Mouse (Mus musculus) erythroblast, embryonic 14.5 days (primary cell): ENCODE results near the gene Olfr1039. TPM values are rescaled to one million over a fixed set of nuclear protein-coding genes. Genes with fewer than 3 reads are reported as not detected.
"Not testable (repeated sequence)": the region's sequence is repeated elsewhere in the genome, so short reads cannot be mapped to it uniquely, and the experiment has no call there.

Experiments
- H3K27me3 ChIP-seq: 2 replicates; pipeline ENCODE4 v1.6.1; 2012; ENCODE audit warnings: inconsistent platforms; ENCODE audit not compliant: control insufficient read depth
- H3K36me3 ChIP-seq: 2 replicates; pipeline ENCODE4 v1.6.1; 2012; ENCODE audit warnings: mild to moderate bottlenecking, inconsistent platforms; ENCODE audit not compliant: control insufficient read depth
- H3K4me1 ChIP-seq: 2 replicates; pipeline ENCODE4 v1.6.1; 2012; ENCODE audit warnings: inconsistent platforms; ENCODE audit not compliant: control insufficient read depth
- H3K4me3 ChIP-seq: replicated peaks from 2 replicates; pipeline ENCODE3; 2012; ENCODE audit warnings: moderate library complexity, mild to moderate bottlenecking, inconsistent platforms
- H3K9me3 ChIP-seq: 2 replicates; pipeline ENCODE4 v1.6.1; 2012; ENCODE audit warnings: low read length, inconsistent platforms, mixed read lengths; ENCODE audit not compliant: control insufficient read depth
- GATA1 ChIP-seq: IDR thresholded peaks from 2 replicates; pipeline ENCODE4 v1.6.1; 2012; ENCODE audit warnings: low read length, inconsistent platforms, mixed read lengths
- TAL1 ChIP-seq: IDR thresholded peaks from 3 replicates; pipeline ENCODE4 v1.6.1; 2012; ENCODE audit warnings: low read length, inconsistent platforms, mixed read lengths
- polyA plus RNA-seq: library from polyadenylated mRNA; stranded (reverse); fragments of >175 nt; gene quantifications from 2 replicates; pipeline ENCODE4 v1.2.3, GENCODE M21; 2012

The Olfr1039 gene
- not detected in 2 replicates for polyA plus RNA-seq

DNA sequence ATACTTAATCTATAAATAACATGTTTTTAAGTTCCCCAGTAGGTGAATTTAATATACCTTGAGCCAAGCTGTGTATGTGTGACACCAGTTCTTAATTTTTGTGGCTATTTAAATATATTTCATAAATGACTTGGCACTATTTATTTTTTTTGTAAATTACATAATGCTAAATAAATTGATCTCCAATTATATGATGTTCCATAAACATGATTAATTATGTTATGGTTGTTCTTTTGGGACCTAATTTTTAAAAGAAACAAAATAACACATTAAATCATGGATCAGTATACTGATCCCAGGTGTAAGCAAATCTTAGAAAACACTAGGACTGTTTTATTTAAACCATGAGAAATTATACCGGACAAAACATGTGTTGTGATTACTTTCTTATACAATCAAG lies at the start of gene Olfr1039:
Olfr1039 (minus strand) TSS at position 101 of the 400 bp plus-strand sequence.
- H3K36me3 ChIP-seq: no peaks in the 10 kb centered on the region
- H3K27me3 ChIP-seq: no peaks in the 10 kb centered on the region
- H3K9me3 ChIP-seq: no peaks in the 10 kb centered on the region
- no peak for TF ChIP-seq GATA1
- TF ChIP-seq TAL1: no peak
- H3K4me3 ChIP-seq: no peak within 1 kb of the TSS
- no peaks in the 10 kb centered on the region for H3K4me1 ChIP-seq

DNA sequence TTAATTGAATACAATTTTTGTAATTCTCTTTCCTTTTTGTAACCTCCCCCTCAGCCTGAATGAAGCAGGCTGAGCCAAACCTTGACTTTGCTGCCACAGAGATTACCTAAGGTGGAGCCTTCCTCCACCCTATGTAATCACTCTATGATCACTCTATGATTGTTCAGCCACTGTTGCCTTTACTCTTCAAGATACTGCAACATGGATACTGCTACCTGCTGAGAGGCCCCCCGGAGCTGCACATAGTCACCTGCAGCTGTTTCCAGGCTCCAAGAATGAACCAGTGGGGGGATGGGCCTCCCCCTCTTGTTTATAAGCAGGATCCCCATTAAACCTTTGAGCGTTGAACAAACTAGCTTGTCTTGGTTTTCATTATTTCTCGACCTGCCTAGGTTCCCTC lies 44.2 kb upstream of the Olfr1039 start:
- Histone ChIP-seq H3K4me1 (no peaks in the 10 kb centered on the region), H3K36me3 (no peaks in the 10 kb centered on the region), H3K27me3 (no peaks in the 10 kb centered on the region), H3K9me3 (0 out of 2 replicates have a peak, but pooled peaks cover 2% of the 10 kb centered on the region), H3K4me3 (no peak overlapping the region)
- TF ChIP-seq TAL1 (no peak), GATA1 (no peak)

DNA sequence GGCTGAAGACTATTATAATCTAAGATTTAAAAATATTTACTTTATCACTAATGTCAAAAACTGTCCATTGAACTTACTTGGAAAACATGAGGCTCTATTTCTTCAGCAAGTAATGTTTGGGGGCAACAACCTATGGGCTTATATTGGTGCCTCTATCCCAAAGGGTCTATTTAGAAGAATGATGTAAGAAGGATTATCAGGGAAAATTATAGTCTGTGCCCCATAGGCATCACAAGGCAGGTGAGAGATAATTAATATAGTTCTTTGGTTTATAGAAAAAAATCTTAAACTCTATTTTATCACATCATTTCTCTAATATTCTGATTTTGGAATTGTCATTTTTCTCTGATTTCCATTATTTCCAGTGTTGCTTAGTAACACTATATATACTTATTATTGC lies 42.0 kb upstream of the Olfr1039 start, which contains the start of gene Olfr1044:
Olfr1044 (minus strand) TSS at position 101 of the 400 bp plus-strand sequence.
- Histone ChIP-seq H3K27me3 (no peaks in the 10 kb centered on the region), H3K4me3 (no peak within 1 kb of the TSS), H3K36me3 (no peaks in the 10 kb centered on the region), H3K4me1 (no peaks in the 10 kb centered on the region), H3K9me3 (0 out of 2 replicates have a peak, but pooled peaks cover 2% of the 10 kb centered on the region)
- TF ChIP-seq GATA1 (no peak), TAL1 (no peak)

DNA sequence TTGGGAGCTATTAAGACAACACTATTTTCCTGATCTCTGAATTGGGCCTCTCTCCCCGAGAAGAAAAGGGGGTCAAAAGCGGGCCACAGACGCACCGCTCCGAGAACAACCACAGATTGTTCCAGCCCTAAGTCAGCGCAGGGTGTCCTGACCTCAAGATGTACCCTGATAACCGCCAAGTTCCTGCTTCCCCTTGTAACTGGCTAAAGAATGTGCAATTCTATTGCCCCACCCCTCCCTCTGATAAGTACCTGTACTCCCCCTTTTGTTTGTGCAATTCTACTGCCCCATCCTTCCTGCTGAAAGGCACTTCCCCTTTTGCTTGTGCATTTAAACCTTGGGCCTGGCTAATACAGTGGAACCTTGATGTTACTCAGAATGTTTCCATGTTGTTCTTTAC lies 39.7 kb upstream of the Olfr1039 start:
- H3K9me3 ChIP-seq, H3K4me1 ChIP-seq, H3K27me3 ChIP-seq, H3K36me3 ChIP-seq, H3K4me3 ChIP-seq: not testable (repeated sequence)

DNA sequence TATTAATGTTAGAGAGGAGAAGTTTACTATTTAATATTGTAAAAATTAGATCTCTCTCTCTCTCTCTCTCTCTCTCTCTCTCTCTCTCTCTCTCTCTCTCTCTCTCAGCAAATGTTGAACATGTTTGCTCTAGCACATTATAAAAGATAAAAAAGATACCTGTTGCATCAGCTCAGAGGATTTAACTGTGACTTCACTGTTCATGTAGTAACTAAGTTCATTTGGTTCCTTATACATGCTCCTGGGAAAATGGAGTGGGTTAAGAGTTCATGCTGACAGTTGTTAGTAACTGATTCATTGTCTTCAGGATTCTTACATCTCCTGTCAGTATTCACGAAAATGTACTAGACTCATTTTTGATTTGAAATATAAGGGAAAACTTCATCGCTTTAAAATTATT lies 31.7 kb upstream of the Olfr1039 start, which contains the start of gene Olfr1043:
Olfr1043 (minus strand) TSS at position 101 of the 400 bp plus-strand sequence.
- Histone ChIP-seq H3K4me1 (no peaks in the 10 kb centered on the region), H3K9me3 (no peaks in the 10 kb centered on the region; the same call in 1 of the 2 replicates), H3K4me3 (no peak within 1 kb of the TSS), H3K36me3 (no peaks in the 10 kb centered on the region), H3K27me3 (no peaks in the 10 kb centered on the region)
- TF ChIP-seq GATA1 (no peak), TAL1 (no peak)

DNA sequence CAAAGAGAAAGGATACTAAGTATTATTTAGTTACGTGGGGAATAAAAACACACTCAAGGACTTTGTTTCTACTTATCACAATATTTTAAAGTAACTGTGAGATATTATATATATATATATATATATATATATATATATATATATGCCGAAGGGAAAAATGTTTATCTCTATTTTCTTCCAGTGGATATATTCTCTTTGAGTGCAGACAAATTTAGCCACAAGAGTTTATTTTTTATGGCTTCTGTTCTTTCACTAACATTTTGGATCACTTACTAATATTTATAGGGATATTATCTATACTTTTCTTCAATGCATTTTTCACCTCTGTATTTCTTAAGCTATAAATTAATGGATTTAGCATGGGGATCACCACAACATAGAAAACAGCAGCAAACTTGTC lies 26.0 kb upstream of the Olfr1039 start, which contains the start of gene Olfr1042:
Olfr1042 (minus strand) TSS at position 101 of the 400 bp plus-strand sequence.
- Histone ChIP-seq H3K27me3 (no peaks in the 10 kb centered on the region), H3K36me3 (no peaks in the 10 kb centered on the region), H3K4me1 (no peaks in the 10 kb centered on the region), H3K9me3 (peaks cover 2% of the 10 kb centered on the region; the same call in 1 of the 2 replicates), H3K4me3 (no peak within 1 kb of the TSS)
- no peak for TF ChIP-seq GATA1
- no peak for TF ChIP-seq TAL1

DNA sequence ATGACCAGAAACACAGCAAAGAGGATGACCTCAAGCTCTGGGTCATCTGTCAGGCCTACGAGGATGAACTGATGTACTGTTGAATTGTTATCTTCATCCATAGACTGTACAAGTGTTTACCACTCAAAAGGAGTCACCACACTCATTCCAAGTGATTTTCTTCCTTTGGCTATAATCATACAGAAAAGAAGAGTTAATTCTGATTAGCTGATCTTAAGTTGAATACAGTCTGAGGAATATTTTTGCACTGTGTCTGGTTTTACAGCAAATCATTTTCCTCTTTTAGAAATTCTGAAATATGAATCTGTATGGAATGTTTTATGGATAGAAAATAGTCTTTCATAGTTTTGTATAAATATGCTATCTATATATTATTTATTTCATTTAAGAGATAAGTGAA lies 10.9 kb upstream of the Olfr1039 start, which contains the start of gene Olfr1040:
Olfr1040 (minus strand) TSS at position 101 of the 400 bp plus-strand sequence.
- no peaks in the 10 kb centered on the region for H3K4me1 ChIP-seq
- H3K27me3 ChIP-seq: no peaks in the 10 kb centered on the region
- H3K36me3 ChIP-seq: no peaks in the 10 kb centered on the region
- no peak for TF ChIP-seq TAL1
- no peak for TF ChIP-seq GATA1
- no peak within 1 kb of the TSS for H3K4me3 ChIP-seq
- H3K9me3 ChIP-seq: no peaks in the 10 kb centered on the region

DNA sequence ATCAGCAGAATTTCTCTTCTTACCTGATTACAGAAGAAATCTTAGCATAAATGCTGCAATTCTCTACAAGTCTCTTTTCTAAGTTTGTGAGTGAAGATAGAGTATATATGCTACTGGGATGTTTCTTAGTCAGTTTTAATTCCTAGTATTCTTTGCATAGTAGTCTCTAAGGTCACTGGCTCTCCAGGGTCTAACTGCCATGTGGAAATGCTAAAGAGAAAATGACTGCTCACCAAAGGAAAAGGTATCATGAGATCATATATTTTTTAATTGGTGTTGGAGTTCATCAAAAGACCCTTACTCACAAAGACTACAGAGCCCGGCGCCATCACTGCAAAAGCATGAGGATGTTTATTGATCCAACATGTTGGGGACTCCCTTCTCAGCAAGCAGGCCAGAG lies 48.4 kb downstream of the Olfr1039 start, which contains the start of gene Olfr1037:
Olfr1037 (minus strand) TSS at position 101 of the 400 bp plus-strand sequence.
- TF ChIP-seq GATA1 (no peak), TAL1 (no peak)

DNA sequence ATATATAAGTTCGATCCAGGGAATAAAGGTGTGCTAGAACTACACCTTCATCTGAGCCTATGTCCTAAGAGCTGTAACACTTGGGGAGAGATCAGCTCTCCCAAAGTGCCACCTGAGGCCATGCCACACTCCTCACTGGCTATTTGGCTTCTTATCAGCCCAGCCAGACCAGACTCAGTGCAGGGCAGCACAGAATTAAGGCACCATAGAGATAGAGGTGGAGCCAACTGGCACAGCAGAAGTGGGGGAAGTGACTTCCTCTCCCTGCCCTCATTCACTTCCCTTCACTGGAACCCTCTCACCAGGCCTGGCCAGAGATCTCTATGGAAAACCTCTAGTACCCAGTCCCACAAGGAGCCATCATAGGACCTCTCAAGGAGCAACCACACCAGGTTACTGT lies 55.2 kb downstream of the Olfr1039 start:
- not testable (repeated sequence) for H3K4me3 ChIP-seq, H3K9me3 ChIP-seq, H3K27me3 ChIP-seq, H3K36me3 ChIP-seq, H3K4me1 ChIP-seq

More for the DNA sequence above, 48.4 kb downstream of the Olfr1039 start, which contains the start of gene Olfr1037:
- H3K27me3 ChIP-seq: no peaks in the 10 kb centered on the region
- H3K4me3 ChIP-seq: no peak within 1 kb of the TSS
- H3K36me3 ChIP-seq: no peaks in the 10 kb centered on the region
- H3K4me1 ChIP-seq: no peaks in the 10 kb centered on the region
- 0 out of 2 replicates have a peak, but pooled peaks cover 5% of the 10 kb centered on the region for H3K9me3 ChIP-seq

Other genes starting within 250 kb of the Olfr1039 start
- not detected in 2 replicates for gene Olfr1024, start 230.9 kb downstream of the Olfr1039 start, polyA plus RNA-seq
- not detected in 2 replicates for gene Olfr1025-ps1, start 220.7 kb downstream of the Olfr1039 start, polyA plus RNA-seq
- gene Olfr1026, start 214.4 kb downstream of the Olfr1039 start, polyA plus RNA-seq: not detected in 2 replicates
- not detected in 2 replicates for gene Olfr1028, start 185.5 kb downstream of the Olfr1039 start, polyA plus RNA-seq
- not detected in 2 replicates for gene Olfr1029, start 162.0 kb downstream of the Olfr1039 start, polyA plus RNA-seq
- 0.01 TPM in 1 of 2 replicates, not detected in the other for gene Olfr1030, start 156.7 kb downstream of the Olfr1039 start, polyA plus RNA-seq
- not detected in 2 replicates for gene Olfr1031, start 145.6 kb downstream of the Olfr1039 start, polyA plus RNA-seq
- not detected in 2 replicates for gene Olfr1032, start 130.4 kb downstream of the Olfr1039 start, polyA plus RNA-seq
- not detected in 2 replicates for gene Olfr1033, start 115.3 kb downstream of the Olfr1039 start, polyA plus RNA-seq
- not detected in 2 replicates for gene Olfr1034, start 90.1 kb downstream of the Olfr1039 start, polyA plus RNA-seq
- not detected in 2 replicates for gene Olfr1036, start 61.9 kb downstream of the Olfr1039 start, polyA plus RNA-seq
- not detected in 2 replicates for gene Olfr1037, start 48.5 kb downstream of the Olfr1039 start, polyA plus RNA-seq
- not detected in 2 replicates for gene Olfr1040, start 10.8 kb upstream of the Olfr1039 start, polyA plus RNA-seq
- not detected in 2 replicates for gene Olfr1042, start 25.9 kb upstream of the Olfr1039 start, polyA plus RNA-seq
- not detected in 2 replicates for gene Olfr1043, start 31.6 kb upstream of the Olfr1039 start, polyA plus RNA-seq
- gene Olfr1044, start 41.9 kb upstream of the Olfr1039 start, polyA plus RNA-seq: not detected in 2 replicates
- not detected in 2 replicates for gene Olfr52, start 49.8 kb upstream of the Olfr1039 start, polyA plus RNA-seq
- gene Olfr1045, start 67.1 kb upstream of the Olfr1039 start, polyA plus RNA-seq: not detected in 2 replicates
- not detected in 2 replicates for gene Olfr1046, start 83.4 kb upstream of the Olfr1039 start, polyA plus RNA-seq
- not detected in 2 replicates for gene Olfr1047, start 95.5 kb upstream of the Olfr1039 start, polyA plus RNA-seq
- not detected in 2 replicates for gene Olfr1048, start 104.4 kb upstream of the Olfr1039 start, polyA plus RNA-seq
- gene Olfr1049, start 122.4 kb upstream of the Olfr1039 start, polyA plus RNA-seq: not detected in 2 replicates
- gene Olfr1051, start 143.2 kb upstream of the Olfr1039 start, polyA plus RNA-seq: not detected in 2 replicates
- gene Olfr1052, start 156.5 kb upstream of the Olfr1039 start, polyA plus RNA-seq: not detected in 2 replicates
- gene Olfr1053, start 179.4 kb upstream of the Olfr1039 start, polyA plus RNA-seq: not detected in 2 replicates
- not detected in 2 replicates for gene Olfr1054, start 199.5 kb upstream of the Olfr1039 start, polyA plus RNA-seq
- gene Olfr1055, start 214.4 kb upstream of the Olfr1039 start, polyA plus RNA-seq: not detected in 2 replicates
- not detected in 2 replicates for gene Olfr1056, start 226.5 kb upstream of the Olfr1039 start, polyA plus RNA-seq
- gene Olfr1057, start 242.5 kb upstream of the Olfr1039 start, polyA plus RNA-seq: not detected in 2 replicates